Mouse (Mus musculus): ENCODE measurements around the gene Veph1. TPM values are rescaled to one million over a fixed set of nuclear protein-coding genes. Genes with fewer than 3 reads are reported as not detected.

The Veph1 gene
- total RNA-seq, 2 experiments from 2014 or later: not detected

GRCm38 (mm10) chr3:66131264-66131950 is 165.2 kb downstream of the Veph1 start:
- no peak for DNase-seq (ENCODE audit: low spot score)
- intact Hi-C loops (cut with DNase I): no loop called here

- DNase-seq (ENCODE audit: low spot score): no peak
- intact Hi-C loops (cut with DNase I): no loop called here
Observed at GRCm38 (mm10) chr3:66129689-66130088, 166.9 kb downstream of the Veph1 start.

GRCm38 (mm10) chr3:66105493-66105892 is 191.1 kb downstream of the Veph1 start:
- intact Hi-C loops (cut with DNase I): no loop called here
- DNase-seq (ENCODE audit: low spot score): no peak

GRCm38 (mm10) chr3:66102599-66102932 is 194.1 kb downstream of the Veph1 start:
- DNase-seq (ENCODE audit: low spot score): no peak
- intact Hi-C loops (cut with DNase I): no loop called here

DNA sequence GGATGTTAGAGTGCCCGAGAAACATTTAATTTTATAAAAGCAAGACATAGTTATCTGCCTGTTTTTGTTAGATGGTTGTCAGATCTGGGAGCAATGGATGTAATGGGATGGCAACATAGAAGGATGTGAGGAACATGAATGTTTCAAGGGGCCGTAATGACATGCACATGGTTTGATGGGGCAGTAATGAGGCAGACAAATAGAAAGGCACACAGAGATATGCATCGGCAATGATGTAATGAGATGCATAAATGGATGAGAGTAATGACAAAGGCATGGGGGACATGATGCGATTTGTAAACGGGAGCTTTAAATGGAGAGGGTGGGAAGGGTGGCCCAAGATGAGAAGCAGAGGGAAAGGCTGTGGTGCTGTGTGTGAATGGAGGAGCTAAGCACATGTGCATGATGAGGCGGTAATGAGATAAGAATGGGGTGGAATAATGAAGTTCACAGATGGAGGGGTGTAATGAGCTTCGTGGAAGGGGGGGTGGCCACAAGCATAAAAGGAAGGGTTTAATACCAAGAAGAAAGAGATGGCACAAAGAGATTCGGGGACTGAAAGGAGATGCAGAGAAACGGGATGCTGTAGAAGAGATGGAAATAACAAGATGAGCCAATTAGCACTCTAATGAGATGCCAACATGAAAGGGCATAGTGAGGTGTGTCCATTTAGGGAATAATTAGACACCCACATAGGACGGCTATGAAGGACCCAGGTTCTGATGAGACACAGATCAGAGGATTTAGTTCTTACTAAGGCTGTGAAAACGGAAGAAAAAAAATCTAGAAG is 194.6 kb downstream of the Veph1 start:
- intact Hi-C loops (cut with DNase I): no loop called here
- DNase-seq (ENCODE audit: low spot score): no peak

DNA sequence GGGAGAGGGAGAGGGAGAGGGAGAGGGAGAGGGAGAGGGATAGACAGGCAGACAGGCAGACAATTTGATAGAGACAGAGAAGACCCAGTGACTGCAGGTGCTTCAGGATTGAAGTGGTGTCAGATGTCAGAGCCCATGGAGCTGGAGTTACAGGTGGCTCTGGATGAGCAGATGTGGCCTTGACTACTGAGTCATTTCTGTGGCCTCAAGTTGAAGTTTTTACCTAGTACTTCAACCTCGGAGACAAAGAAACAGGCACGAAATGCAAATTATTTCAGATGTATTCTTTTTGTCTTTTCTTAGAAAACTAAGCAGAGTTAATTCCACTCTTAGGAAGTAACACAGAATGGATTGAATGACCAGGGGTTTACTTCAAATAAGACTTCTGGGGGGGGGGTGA is 195.6 kb downstream of the Veph1 start:
- DNase-seq (ENCODE audit: low spot score): no peak
- intact Hi-C loops (cut with DNase I): no loop called here

DNA sequence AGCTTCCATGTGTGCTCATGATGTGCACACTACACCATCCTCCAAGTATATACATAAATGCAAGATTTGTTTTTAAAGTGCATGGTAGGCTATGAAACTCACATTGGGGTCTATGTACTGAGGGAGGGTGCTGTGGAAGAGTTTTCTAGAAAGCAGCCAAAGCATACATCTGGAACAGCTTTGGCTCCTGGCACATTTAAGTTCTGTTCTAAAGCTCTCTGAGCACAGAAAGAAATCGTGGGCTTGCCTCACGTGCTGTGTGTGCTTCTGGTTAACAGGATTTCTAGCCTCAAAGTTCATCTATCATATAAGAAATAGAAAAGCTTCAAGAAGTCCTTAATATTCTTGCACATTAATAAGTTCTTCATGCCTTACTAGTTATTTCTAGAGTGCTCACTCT is 204.9 kb downstream of the Veph1 start:
- intact Hi-C loops (cut with DNase I): no loop called here
- DNase-seq (ENCODE audit: low spot score): no peak

GRCm38 (mm10) chr3:66087608-66088007 is 209.0 kb downstream of the Veph1 start:
- intact Hi-C loops (cut with DNase I): no loop called here
- DNase-seq (ENCODE audit: low spot score): no peak

DNA sequence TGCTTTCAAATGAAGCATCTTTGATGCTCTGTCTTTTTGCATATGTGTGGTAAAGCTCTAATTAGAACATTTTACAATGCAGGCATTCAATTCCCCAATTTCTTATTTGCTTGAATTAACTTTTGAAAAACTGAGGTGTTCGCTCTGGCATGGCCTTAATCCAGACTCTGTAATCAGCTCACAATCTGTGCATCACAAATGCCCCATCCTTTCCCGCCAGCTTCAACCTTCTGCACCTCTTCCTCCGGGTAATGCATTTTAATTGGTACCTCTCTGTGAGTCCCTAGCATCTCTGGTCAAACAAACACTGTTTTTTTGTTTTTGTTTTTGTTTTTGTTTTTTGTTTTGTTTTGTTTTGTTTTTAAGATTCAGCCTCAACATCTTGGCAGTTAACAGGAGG is 212.8 kb downstream of the Veph1 start:
- intact Hi-C loops (cut with DNase I): no loop called here

GRCm38 (mm10) chr3:66083407-66083806 is 213.2 kb downstream of the Veph1 start:
- no peak for DNase-seq (ENCODE audit: low spot score)
- intact Hi-C loops (cut with DNase I): no loop called here

More for the DNA sequence above, 212.8 kb downstream of the Veph1 start:
- DNase-seq (ENCODE audit: low spot score): no peak

- DNase-seq (ENCODE audit: low spot score): no peak
- intact Hi-C loops (cut with DNase I): no loop called here
Observed at GRCm38 (mm10) chr3:66082975-66083374, 213.7 kb downstream of the Veph1 start.

DNA sequence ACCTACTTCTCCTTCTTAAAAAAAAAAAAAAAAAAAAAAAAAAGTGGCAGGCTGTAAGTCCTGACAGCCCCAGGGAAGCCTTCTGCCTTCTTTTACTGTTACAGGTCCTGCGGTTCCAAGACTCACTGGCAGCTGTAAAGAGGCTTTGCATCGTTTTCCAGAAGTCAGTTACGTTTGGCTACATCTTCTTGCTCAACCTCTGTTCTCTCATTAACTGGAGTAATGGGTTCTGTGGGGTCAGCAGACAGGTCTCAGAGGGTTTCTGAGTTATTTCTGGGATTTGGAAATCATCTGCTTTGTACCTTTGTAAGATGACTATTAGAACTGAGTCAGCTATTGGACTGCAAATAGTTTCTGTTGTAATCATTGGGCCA is 215.3 kb downstream of the Veph1 start:
- DNase-seq (ENCODE audit: low spot score): no peak
- intact Hi-C loops (cut with DNase I): no loop called here

DNA sequence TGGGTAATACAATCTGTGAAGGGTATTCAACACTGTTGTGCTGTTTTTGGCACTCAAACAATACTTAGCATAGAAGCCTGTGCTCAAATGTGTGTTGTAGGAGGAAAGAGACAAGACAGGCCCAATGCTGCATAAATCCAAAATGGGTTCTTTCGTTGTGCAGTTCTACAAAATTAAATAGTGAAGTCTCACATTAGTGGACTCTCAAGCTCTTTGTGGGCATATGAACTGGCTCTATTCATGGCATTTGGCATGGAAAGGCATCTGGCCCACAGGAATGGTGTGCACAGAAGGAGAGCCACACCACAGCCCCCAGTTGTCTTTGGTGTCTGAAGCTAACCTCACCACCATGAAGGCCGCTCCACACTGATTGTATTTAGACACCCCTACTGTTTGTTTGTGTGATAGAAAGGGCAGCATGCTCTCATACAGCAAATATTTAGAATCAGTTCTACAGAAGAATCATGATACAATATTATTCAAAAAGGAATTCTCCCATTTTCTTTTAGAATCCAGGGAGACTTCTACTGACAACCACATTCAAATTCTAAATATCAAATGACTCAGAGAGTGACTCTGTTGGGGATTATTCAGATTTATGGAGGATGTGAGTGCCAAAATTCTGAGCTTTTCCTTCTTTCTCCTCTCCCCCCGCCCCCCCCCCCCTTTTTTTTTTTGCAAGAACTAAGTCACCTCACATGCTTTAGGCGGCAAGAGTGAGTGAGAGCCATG is 215.8 kb downstream of the Veph1 start:
- intact Hi-C loops (cut with DNase I): no loop called here
- DNase-seq (ENCODE audit: low spot score): no peak

DNA sequence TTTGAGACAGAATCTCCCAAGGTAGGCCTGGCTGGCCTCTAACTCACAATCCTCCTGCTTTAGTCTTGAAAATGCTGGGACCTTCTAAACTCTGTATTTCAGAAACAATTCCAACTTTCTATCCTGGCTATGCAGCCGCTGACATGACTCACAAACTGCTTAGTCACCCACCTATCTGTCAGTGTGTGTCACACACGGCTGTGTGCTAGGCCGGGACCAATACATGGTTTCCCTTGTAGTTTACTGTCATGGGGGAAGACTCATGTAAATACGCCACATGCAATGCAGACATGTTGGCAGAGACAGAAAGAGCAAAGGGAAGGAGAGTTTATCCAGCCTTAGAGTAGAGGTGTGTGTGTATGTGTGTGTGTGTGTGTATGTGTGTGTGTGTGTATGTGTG is 216.8 kb downstream of the Veph1 start:
- intact Hi-C loops (cut with DNase I): no loop called here
- DNase-seq (ENCODE audit: low spot score): no peak

DNA sequence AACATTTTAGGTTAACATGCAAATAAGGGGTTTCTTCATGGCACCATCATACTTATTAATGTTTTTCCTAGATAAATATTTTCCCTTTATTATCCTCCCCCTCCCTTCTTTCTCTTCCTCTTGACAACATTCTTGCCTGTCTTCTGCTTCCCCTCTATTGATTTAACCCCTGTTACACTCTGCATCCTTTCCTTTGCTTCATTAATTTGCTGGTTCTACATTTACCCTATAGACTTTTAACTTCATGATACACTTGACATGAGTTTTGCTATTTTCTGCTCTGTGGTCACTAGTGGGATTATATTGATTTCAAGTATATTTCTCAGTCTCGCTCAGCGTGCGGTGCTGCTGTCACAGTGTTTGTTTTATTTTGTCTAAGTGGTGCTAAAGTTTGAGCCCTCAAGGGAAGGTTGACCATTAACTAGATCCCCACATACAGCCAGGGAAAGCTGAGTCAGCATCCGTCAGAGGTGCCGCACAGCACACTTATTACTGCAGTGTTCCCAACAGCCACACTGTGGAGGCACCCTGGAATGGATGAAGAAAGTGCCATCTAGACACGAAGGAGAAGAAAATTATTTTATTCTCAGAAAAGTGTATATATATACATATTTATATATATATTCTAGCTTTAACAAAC is 217.6 kb downstream of the Veph1 start:
- intact Hi-C loops (cut with DNase I): no loop called here
- DNase-seq (ENCODE audit: low spot score): no peak

DNA sequence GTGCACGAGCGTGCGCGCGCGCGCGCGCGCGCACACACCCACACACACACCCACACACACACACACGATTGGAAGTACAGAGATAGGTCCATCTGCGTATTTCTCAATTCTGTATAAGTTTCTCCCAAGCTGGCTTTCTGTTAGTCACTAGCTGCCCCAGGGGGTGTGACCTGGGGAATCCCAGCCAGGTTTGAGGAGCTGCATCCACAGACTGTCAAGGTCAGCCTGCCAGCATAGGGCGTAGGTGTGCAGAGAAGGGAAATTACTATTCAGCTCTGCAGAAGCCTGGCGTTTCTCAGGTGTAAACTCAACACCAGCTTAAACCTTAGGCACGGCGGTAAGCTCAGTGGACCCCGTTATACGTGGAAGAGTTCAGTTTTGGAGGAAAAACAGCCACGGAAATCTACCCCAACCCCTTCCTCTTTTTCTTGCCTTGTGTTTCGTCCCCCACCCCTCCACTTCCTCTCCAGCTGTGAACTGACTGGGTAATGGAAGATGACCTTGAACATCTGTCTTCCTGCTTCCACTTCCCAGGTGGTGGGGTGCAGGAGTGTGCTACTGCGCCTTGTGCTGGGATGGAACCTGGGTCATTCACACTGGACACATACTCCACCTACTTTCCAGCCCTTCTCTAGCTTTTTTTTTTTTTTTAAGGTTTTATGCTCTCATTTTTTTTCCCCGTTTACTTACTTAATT is 218.5 kb downstream of the Veph1 start:
- intact Hi-C loops (cut with DNase I): no loop called here
- DNase-seq (ENCODE audit: low spot score): no peak

DNA sequence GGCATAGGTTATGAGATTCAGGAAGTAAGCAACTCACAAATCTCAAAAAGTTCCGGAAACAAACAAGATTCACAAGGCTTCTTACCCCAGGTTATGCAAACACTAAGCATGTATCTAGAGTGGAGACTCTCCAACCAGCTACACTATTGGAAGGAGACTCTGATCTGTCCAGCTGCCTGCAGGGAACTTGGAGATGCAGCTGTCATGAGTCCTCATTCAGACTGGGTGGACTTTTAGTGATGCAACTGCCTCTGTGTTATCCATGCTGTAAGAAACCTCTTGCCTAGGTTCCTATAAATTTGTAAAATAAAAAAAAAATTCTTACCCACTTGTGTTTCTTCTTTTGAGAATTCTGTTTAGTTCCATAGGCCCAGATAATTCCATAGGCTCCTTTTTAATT is 226.4 kb downstream of the Veph1 start:
- DNase-seq (ENCODE audit: low spot score): no peak
- intact Hi-C loops (cut with DNase I): no loop called here

- DNase-seq (ENCODE audit: low spot score): no peak
- intact Hi-C loops (cut with DNase I): no loop called here
Observed at GRCm38 (mm10) chr3:66063881-66064280, 232.8 kb downstream of the Veph1 start.

- DNase-seq (ENCODE audit: low spot score): no peak
- intact Hi-C loops (cut with DNase I): no loop called here
Observed at GRCm38 (mm10) chr3:66056912-66057311, 239.7 kb downstream of the Veph1 start.

DNA sequence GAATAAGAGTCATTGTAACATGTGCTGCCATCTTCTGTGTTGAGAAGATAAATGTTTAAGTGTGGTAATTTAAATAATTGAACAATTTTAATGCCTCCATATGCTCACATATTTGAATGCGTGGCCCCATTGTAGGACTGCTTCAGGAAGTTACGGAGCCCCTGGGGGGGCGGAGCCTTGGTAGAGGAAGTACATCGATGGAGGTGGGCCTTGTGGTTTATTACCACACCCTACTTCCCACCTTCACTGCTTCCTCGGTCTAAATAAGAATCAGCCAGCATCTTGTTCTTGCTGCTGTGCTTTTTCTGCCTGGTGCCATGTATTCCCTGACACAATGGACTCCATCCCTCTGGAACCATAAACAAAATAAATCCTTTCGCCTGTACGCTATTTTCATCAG is 241.0 kb downstream of the Veph1 start:
- intact Hi-C loops (cut with DNase I): no loop called here
- no peak for DNase-seq (ENCODE audit: low spot score)
